Mouse (Mus musculus) intestine, embryonic 16.5 days (tissue): ENCODE results near the gene Naxd. TPM values are rescaled to one million over a fixed set of nuclear protein-coding genes. Genes with fewer than 3 reads are reported as not detected.

ENCODE experiments used
- ATAC-seq: fragments of 200-750 bp; cut with Nextera tagmentation; 2 replicates; pipeline ENCODE4 v1.8.0; 2017; ENCODE audit warnings: moderate TSS enrichment, moderate library complexity
- H3K27ac ChIP-seq: fragments of 300-500 bp; sonication (generic); 2 replicates; pipeline ENCODE4 v1.5.1; 2014; ENCODE audit warnings: mild to moderate bottlenecking, low read length
- H3K27me3 ChIP-seq: fragments of 300-500 bp; sonication (generic); replicated peaks from 2 replicates; pipeline ENCODE4 v1.6.1; 2014; ENCODE audit warnings: low read length, control low read depth, mixed read lengths; ENCODE audit not compliant: control insufficient read depth, insufficient read depth
- H3K36me3 ChIP-seq: fragments of 300-500 bp; sonication (generic); 2 replicates; pipeline ENCODE4 v1.6.1; 2014; ENCODE audit warnings: low read length, control low read depth; ENCODE audit not compliant: control insufficient read depth, insufficient read depth
- H3K4me1 ChIP-seq: fragments of 300-500 bp; sonication (generic); 2 replicates; pipeline ENCODE4 v1.6.1; 2014; ENCODE audit warnings: low read length, control low read depth, mixed read lengths; ENCODE audit not compliant: control insufficient read depth, insufficient read depth
- H3K4me2 ChIP-seq: fragments of 300-500 bp; sonication (generic); 2 replicates; pipeline ENCODE4 v1.6.1; 2014; ENCODE audit warnings: low read depth, low read length, control low read depth
- H3K4me3 ChIP-seq: fragments of 300-500 bp; sonication (generic); 2 replicates; pipeline ENCODE4 v1.5.1; 2014; ENCODE audit warnings: mild to moderate bottlenecking, low read length
- H3K9ac ChIP-seq: fragments of 300-500 bp; sonication (generic); 2 replicates; pipeline ENCODE4 v1.6.1; 2014; ENCODE audit warnings: low read depth, low read length
- H3K9me3 ChIP-seq: fragments of 300-500 bp; sonication (generic); 2 replicates; pipeline ENCODE4 v1.6.1; 2016; ENCODE audit warnings: low read length, control low read depth; ENCODE audit not compliant: control insufficient read depth
- WGBS: fragments of 180-500 bp; shearing (Covaris S2); extraction: QIAGEN DNeasy Blood & Tissue Kit; methylation state at CpG from one replicate; pipeline ENCODE4 v1.1.7; 2014; 5-methylcytosine and 5-hydroxymethylcytosine counted together
- polyA plus RNA-seq: library from polyadenylated mRNA; unstranded; fragments of >200 nt; fragmentation: Nextera tagmentation; extraction: Ambion mirVana; gene quantifications from 2 replicates; pipeline ENCODE4 v1.2.1, GENCODE M21; 2015

The Naxd gene
- polyA plus RNA-seq, 1 experiment from 2014 or later = 105 TPM

DNA sequence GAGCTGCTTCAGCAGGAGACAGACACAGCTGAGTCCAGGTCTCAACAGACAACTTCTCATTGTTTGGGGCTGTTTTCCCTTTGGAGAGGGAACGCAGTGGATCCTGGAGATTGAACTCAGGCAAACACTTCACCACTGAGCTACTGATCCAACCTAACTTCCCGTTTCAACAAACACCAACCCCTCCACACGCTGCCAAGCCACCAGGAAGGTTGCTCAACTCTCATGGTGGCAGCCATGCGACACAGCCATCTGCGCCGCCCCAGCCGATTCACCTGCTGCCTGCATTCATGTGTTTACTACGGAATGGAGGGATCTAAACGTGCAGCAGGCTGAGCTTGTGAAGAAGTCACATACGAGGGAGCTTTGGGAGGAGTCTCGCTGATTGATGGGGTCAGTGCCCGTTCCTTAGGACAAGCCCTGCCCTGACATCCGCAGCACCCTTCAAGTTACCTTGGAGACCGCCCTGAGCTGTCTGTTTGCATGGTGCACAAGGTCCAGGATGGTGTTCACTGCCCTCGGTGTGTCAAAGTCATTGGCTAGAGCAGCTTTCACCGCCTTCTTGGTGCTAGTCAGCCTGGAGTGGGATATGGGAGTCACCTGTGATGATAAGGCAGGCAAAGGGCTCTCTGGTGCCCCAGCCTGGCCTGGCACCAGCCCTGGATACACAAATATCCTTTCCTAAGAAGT is 20.2 kb downstream of the Naxd start:
- Histone ChIP-seq H3K36me3 (peaks cover 21% of the 10 kb centered on the region), H3K9me3 (no peaks in the 10 kb centered on the region), H3K4me1 (no peaks in the 10 kb centered on the region), H3K9ac (no peak overlapping the region), H3K4me2 (no peak overlapping the region), H3K27ac (no peak overlapping the region), H3K27me3 (no peaks in the 10 kb centered on the region), H3K4me3 (no peak overlapping the region)
- ATAC-seq = no peak
- 83% methylated on average over 16 of the region's 16 CpGs for WGBS

DNA sequence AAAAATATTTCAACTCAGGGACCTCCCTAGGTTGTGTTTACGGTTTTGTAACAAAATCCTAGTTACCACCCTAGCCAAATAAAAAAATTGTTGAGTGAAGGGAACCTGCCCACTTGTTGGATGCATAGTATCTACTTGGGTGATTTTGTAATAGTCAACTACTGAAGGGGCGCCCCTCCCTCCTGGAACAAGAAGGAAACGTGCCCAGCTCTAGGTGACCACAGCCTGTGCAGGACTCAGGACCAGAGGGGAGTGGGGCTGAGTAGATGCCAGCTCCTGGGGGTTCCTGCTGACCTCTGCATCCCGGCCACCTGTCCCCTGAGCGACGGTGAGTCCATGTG is 20.7 kb downstream of the Naxd start:
- peaks cover 15% of the 10 kb centered on the region for H3K36me3 ChIP-seq
- WGBS = 85% methylated on average over 6 of the region's 6 CpGs
- H3K4me1 ChIP-seq = no peaks in the 10 kb centered on the region
- H3K9me3 ChIP-seq = no peaks in the 10 kb centered on the region
- H3K4me3 ChIP-seq = no peak overlapping the region
- no peaks in the 10 kb centered on the region for H3K27me3 ChIP-seq
- no peak overlapping the region for H3K27ac ChIP-seq
- no peak overlapping the region for H3K4me2 ChIP-seq
- ATAC-seq = no peak
- H3K9ac ChIP-seq = no peak overlapping the region

GRCm38 (mm10) chr8:11518676-11519075 is 21.4 kb downstream of the Naxd start:
- 93% methylated on average over 11 of the region's 11 CpGs for WGBS
- Histone ChIP-seq H3K27me3 (no peaks in the 10 kb centered on the region), H3K4me2 (no peak overlapping the region), H3K9me3 (no peaks in the 10 kb centered on the region), H3K4me3 (no peak overlapping the region), H3K27ac (no peak overlapping the region), H3K36me3 (peaks cover 13% of the 10 kb centered on the region), H3K9ac (no peak overlapping the region), H3K4me1 (no peaks in the 10 kb centered on the region)
- ATAC-seq = no peak

DNA sequence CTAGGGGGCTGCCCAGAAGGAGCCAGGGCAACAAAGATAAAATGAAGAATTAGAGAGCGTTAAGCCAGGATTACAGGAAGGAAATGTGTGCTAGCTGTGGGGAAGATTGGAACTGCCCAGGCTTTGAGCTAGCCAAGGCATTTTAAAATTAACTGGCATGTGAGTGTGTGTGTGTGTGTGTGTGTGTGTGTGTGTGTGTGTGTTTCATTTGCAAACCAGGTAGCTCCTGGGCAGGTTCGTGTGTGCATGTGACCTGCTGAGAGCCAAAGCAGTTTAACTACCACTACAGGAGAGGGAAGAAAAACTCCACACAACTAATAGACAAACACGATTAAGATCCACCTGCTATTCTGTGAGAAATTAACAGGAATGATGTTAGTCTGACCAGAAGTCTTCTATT is 26.0 kb downstream of the Naxd start:
- no peak overlapping the region for H3K4me3 ChIP-seq
- H3K9ac ChIP-seq = no peak overlapping the region
- no peak overlapping the region for H3K27ac ChIP-seq
- ATAC-seq = no peak
- no peaks in the 10 kb centered on the region for H3K4me1 ChIP-seq
- H3K27me3 ChIP-seq = no peaks in the 10 kb centered on the region
- 76% methylated on average over 3 of the region's 3 CpGs for WGBS
- H3K4me2 ChIP-seq = no peak overlapping the region
- H3K9me3 ChIP-seq = no peaks in the 10 kb centered on the region
- H3K36me3 ChIP-seq = 0 out of 2 replicates have a peak, but pooled peaks cover 3% of the 10 kb centered on the region

DNA sequence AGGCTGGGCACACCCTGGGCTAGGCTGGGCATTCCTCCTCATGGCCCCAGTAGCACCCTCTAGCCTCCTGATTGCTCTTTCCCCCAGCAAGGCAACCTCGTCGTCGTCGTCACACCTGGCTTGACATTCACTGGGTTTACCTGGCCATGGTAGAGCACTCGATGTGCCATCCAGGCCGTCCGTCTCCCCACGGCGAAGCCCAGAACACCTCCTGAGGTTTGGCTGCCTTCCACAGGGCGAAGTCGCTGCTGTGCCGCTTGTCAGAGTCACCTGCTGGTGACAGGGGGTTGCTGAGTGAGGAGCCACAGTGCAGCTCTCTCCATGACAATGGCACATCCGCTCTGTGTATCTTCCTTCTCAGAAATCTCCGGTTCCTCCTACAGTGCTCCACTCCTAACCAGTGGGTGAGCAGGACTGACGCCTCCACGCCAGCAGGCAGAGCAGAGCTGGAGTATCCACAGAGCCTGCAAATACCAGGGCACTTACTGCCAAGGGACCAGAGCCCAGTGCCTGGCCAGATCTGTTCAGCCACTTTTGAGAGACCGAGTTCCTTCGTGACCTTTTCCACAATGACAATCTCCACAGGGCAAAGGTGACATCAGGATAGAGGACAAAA is 33.0 kb downstream of the Naxd start:
- no peak overlapping the region for H3K9ac ChIP-seq
- H3K27me3 ChIP-seq = no peaks in the 10 kb centered on the region
- no peak for ATAC-seq
- peaks cover 3% of the 10 kb centered on the region; the same call in 1 of the 2 replicates for H3K36me3 ChIP-seq
- no peaks in the 10 kb centered on the region for H3K9me3 ChIP-seq
- H3K27ac ChIP-seq = no peak overlapping the region
- H3K4me1 ChIP-seq = no peaks in the 10 kb centered on the region
- WGBS = 85% methylated on average over 18 of the region's 18 CpGs
- no peak overlapping the region for H3K4me2 ChIP-seq
- H3K4me3 ChIP-seq = no peak overlapping the region

GRCm38 (mm10) chr8:11530849-11531248 is 33.5 kb downstream of the Naxd start:
- H3K9ac ChIP-seq = no peak overlapping the region
- WGBS = 78% methylated on average over 4 of the region's 4 CpGs

GRCm38 (mm10) chr8:11534494-11534893 is 37.2 kb downstream of the Naxd start:
- no peak overlapping the region for H3K9ac ChIP-seq
- no peaks in the 10 kb centered on the region for H3K4me1 ChIP-seq
- H3K36me3 ChIP-seq = peaks cover 6% of the 10 kb centered on the region
- H3K9me3 ChIP-seq = no peaks in the 10 kb centered on the region
- no peak for ATAC-seq
- no peaks in the 10 kb centered on the region for H3K27me3 ChIP-seq
- 58% methylated on average over 9 of the region's 9 CpGs for WGBS
- H3K4me3 ChIP-seq = no peak overlapping the region
- no peak overlapping the region for H3K27ac ChIP-seq
- no peak overlapping the region for H3K4me2 ChIP-seq

More at GRCm38 (mm10) chr8:11530849-11531248, 33.5 kb downstream of the Naxd start:
- no peak overlapping the region for H3K4me2 ChIP-seq
- no peak overlapping the region for H3K4me3 ChIP-seq
- H3K27me3 ChIP-seq = no peaks in the 10 kb centered on the region
- no peak for ATAC-seq
- H3K36me3 ChIP-seq = peaks cover 3% of the 10 kb centered on the region; the same call in 1 of the 2 replicates
- H3K27ac ChIP-seq = no peak overlapping the region
- no peaks in the 10 kb centered on the region for H3K9me3 ChIP-seq
- H3K4me1 ChIP-seq = no peaks in the 10 kb centered on the region

- H3K36me3 ChIP-seq = peaks cover 15% of the 10 kb centered on the region
- WGBS = 92% methylated on average over 4 of the region's 4 CpGs
Measured at GRCm38 (mm10) chr8:11539049-11539448, 41.7 kb downstream of the Naxd start.

GRCm38 (mm10) chr8:11540182-11540581 is 42.9 kb downstream of the Naxd start:
- H3K36me3 ChIP-seq = peaks cover 15% of the 10 kb centered on the region
- WGBS = 94% methylated on average over 8 of the region's 8 CpGs
- ATAC-seq = no peak

More at GRCm38 (mm10) chr8:11539049-11539448, 41.7 kb downstream of the Naxd start:
- H3K9me3 ChIP-seq = no peaks in the 10 kb centered on the region
- no peaks in the 10 kb centered on the region for H3K4me1 ChIP-seq
- H3K4me3 ChIP-seq = no peak overlapping the region
- H3K9ac ChIP-seq = no peak overlapping the region
- ATAC-seq = no peak
- H3K4me2 ChIP-seq = no peak overlapping the region
- no peak overlapping the region for H3K27ac ChIP-seq
- no peaks in the 10 kb centered on the region for H3K27me3 ChIP-seq

More at GRCm38 (mm10) chr8:11540182-11540581, 42.9 kb downstream of the Naxd start:
- Histone ChIP-seq H3K4me2 (no peak overlapping the region), H3K9ac (no peak overlapping the region), H3K27me3 (no peaks in the 10 kb centered on the region), H3K4me3 (no peak overlapping the region), H3K27ac (no peak overlapping the region), H3K4me1 (no peaks in the 10 kb centered on the region), H3K9me3 (no peaks in the 10 kb centered on the region)
